Mouse (Mus musculus) limb, embryonic 15.5 days (tissue): ENCODE results near the gene Tdrd6. TPM values are rescaled to one million over a fixed set of nuclear protein-coding genes. Genes with fewer than 3 reads are reported as not detected.

ENCODE experiments used
- ATAC-seq: fragments of 200-750 bp; cut with Nextera tagmentation; 2 replicates; pipeline ENCODE4 v1.8.0; 2017; ENCODE audit warnings: low read depth, moderate TSS enrichment; ENCODE audit not compliant: insufficient number of reproducible peaks, low FRiP score, low TSS enrichment
- H3K27ac ChIP-seq: fragments of 300-500 bp; sonication (generic); 2 replicates; pipeline ENCODE4 v1.5.1; 2015; ENCODE audit warnings: moderate library complexity, mild to moderate bottlenecking, inconsistent platforms
- H3K27me3 ChIP-seq: fragments of 300-500 bp; sonication (generic); 2 replicates; pipeline ENCODE4 v1.6.1; 2015; ENCODE audit warnings: inconsistent platforms
- H3K36me3 ChIP-seq: fragments of 300-500 bp; sonication (generic); 2 replicates; pipeline ENCODE4 v1.6.1; 2015; ENCODE audit warnings: inconsistent platforms
- H3K4me1 ChIP-seq: fragments of 300-500 bp; sonication (generic); 2 replicates; pipeline ENCODE4 v1.6.1; 2015; ENCODE audit warnings: inconsistent platforms
- H3K4me2 ChIP-seq: fragments of 300-500 bp; sonication (generic); 2 replicates; pipeline ENCODE4 v1.6.1; 2015; ENCODE audit warnings: mild to moderate bottlenecking, inconsistent platforms
- H3K4me3 ChIP-seq: fragments of 300-500 bp; sonication (generic); 2 replicates; pipeline ENCODE4 v1.5.1; 2015; ENCODE audit warnings: mild to moderate bottlenecking, inconsistent platforms
- H3K9ac ChIP-seq: fragments of 300-500 bp; sonication (generic); 2 replicates; pipeline ENCODE4 v1.6.1; 2015; ENCODE audit warnings: inconsistent platforms
- H3K9me3 ChIP-seq: fragments of 300-500 bp; sonication (generic); 2 replicates; pipeline ENCODE4 v1.6.1; 2016; ENCODE audit warnings: inconsistent platforms
- WGBS: fragments of 180-500 bp; shearing (Covaris S2); methylation state at CpG from one replicate; pipeline ENCODE4 v1.1.7; 2015; 5-methylcytosine and 5-hydroxymethylcytosine counted together
- polyA plus RNA-seq: library from polyadenylated mRNA; unstranded; fragments of >200 nt; fragmentation: Nextera tagmentation; extraction: Ambion mirVana; gene quantifications from 2 replicates; pipeline ENCODE4 v1.2.1, GENCODE M21; 2015

Tdrd6 gene
- polyA plus RNA-seq: 0.14 TPM in 1 of 2 replicates, not detected in the other

DNA sequence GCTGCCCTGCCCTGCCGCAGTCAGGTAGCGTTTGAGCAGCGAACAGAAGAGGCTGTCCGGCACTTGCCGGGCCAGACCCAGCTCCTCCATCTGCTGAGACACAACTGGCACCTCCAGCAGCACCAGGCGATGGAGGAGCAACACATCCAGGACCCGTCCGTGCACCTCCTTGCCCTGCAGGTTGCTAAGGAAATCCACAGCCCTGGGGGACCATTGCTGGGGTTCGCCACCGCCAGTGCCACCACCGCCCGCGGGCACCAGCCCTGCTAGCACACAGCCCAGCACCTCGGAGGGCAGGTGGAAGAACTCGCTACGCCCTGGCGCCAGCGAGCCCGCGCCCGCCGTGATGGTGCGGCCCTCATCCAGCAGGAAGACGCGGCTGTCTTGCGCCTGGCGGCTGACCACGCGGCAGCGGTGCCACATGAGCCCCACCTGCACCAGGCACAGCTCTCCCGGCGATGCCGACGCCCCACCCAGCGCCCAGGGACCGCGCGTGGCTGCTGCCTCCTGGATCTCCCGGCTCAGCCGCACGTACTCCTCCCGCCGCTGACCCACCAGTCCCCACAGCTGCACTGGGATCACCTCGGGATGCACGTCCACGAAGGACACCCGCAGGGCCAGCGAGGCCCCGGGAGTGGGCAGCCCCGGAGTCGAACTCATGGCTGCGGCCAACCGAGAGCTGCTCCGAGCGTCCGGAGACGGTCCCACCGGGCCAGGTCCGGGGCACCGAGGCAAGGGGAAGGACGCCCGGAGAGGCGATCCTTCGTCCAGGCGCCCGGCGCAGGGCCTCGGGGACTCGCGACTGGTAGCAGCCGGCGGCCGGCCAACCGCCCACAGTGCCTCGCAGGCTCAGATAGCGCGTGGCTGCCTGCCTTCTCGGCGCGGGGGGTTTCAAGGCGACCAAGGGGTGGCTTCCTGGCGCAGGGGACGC is at the start of gene Tdrd6:
TSS of gene Tdrd6 (minus strand) at position 804 of the 931 bp plus-strand sequence.
- WGBS: 4% methylated on average over 83 of the region's 83 CpGs
- no peak within 1 kb of the TSS for H3K27ac ChIP-seq
- peaks cover 34% of the 10 kb centered on the region for H3K27me3 ChIP-seq
- peaks cover 14% of the 10 kb centered on the region for H3K4me1 ChIP-seq
- ATAC-seq: no peak
- no peaks in the 10 kb centered on the region for H3K9me3 ChIP-seq
- peak within 1 kb of the TSS; percentile 28 for H3K9ac ChIP-seq
- no peaks in the 10 kb centered on the region for H3K36me3 ChIP-seq
- H3K4me2 ChIP-seq: peak within 1 kb of the TSS; percentile 84
- H3K4me3 ChIP-seq: peak within 1 kb of the TSS; percentile 40

DNA sequence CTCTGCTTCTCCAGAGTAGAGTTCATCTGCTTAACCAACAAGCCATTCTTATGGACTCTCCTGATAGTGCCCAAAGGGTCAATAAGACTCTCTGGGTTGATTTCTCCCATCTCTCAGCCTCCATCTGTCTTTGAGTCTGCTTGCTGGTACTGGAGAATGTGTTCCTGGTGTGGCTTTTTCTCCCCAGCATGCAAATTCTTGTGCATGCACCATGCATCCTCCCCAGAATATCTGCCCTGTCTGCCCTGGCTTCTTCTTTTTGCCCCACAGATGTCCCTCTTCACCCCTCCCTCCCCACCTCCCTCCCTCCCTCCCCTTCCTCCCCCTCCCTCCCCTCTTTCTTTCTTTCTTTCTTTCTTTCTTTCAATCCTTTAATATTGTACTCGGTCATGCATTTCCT is 47.2 kb upstream of the Tdrd6 start:
- no peak for ATAC-seq
- Histone ChIP-seq H3K9me3 (no peaks in the 10 kb centered on the region), H3K4me3 (no peak overlapping the region), H3K27ac (no peak overlapping the region), H3K4me2 (no peak overlapping the region), H3K9ac (no peak overlapping the region), H3K36me3 (peaks cover 4% of the 10 kb centered on the region; the same call in 1 of the 2 replicates), H3K4me1 (no peaks in the 10 kb centered on the region), H3K27me3 (no peaks in the 10 kb centered on the region)
- WGBS: 41% methylated on average over 1 of the region's 1 CpGs

DNA sequence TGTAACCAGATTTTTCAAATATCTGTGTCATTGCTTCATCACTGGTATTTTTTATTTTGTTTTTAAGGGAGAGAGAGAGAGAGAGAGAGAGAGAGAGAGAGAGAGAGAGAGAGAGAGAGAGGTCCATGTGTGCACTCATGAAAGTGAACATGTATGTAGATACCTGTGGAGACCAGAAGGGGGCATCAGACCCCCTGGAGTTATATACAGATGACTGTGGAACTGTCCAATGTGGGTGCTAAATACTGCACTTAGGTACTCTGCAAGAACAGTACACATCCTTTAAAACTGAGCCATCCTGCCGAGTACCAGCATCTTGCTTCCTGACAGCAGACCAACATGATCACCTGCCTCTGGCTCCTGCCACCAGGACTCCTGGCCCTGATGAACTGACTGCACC is 46.1 kb upstream of the Tdrd6 start:
- Histone ChIP-seq H3K4me1 (no peaks in the 10 kb centered on the region), H3K36me3 (peaks cover 4% of the 10 kb centered on the region; the same call in 1 of the 2 replicates), H3K9ac (no peak overlapping the region), H3K9me3 (no peaks in the 10 kb centered on the region), H3K4me2 (no peak overlapping the region), H3K4me3 (no peak overlapping the region), H3K27ac (no peak overlapping the region), H3K27me3 (no peaks in the 10 kb centered on the region)
- no peak for ATAC-seq
- 75% methylated on average over 1 of the region's 1 CpGs for WGBS

DNA sequence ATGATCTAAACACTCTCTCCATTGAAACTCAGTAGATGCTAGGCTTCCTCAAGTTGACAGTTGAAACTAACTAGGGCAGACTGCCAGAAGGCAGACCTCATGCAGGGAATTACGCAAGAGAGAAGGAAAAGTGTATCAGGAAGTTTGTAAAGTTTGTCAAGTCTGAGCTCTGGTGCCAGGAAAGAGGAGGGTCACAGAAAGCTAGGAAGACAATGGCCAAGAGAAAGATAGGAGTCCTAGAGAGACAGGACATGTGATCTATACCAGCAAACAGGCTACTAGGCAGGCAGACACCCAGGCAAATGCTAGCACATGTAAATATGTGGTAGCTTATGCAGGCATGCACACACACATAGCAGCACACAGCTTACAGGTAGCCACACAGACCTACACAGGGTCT is 45.1 kb upstream of the Tdrd6 start:
- Histone ChIP-seq H3K9ac (no peak overlapping the region), H3K4me1 (no peaks in the 10 kb centered on the region), H3K9me3 (no peaks in the 10 kb centered on the region), H3K27me3 (no peaks in the 10 kb centered on the region), H3K4me2 (no peak overlapping the region), H3K4me3 (no peak overlapping the region), H3K27ac (no peak overlapping the region), H3K36me3 (no peaks in the 10 kb centered on the region)
- ATAC-seq: no peak
- 60% methylated on average over 1 of the region's 1 CpGs for WGBS

DNA sequence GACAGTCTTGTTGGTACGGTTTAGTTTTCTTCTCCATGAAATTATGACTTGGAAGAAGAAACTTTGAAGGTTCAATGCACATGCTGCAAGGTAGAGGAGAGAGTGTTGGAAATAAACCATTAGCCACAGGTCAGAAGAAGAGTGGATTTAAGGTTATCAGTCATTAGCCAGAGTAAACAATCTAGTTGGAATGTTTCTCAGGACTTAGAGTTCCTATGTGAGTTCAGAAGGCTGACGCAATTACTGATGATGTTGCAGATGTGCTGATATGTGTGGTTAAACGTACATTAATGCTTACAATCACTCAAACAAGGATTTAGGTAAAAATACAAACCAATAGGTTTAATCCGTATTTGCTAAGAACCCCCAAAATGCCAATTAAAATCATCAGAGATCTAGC is 41.8 kb upstream of the Tdrd6 start:
- no peak overlapping the region for H3K27ac ChIP-seq
- H3K4me1 ChIP-seq: peaks cover 8% of the 10 kb centered on the region
- H3K4me2 ChIP-seq: no peak overlapping the region
- no peaks in the 10 kb centered on the region for H3K27me3 ChIP-seq
- H3K36me3 ChIP-seq: no peaks in the 10 kb centered on the region
- H3K4me3 ChIP-seq: no peak overlapping the region
- ATAC-seq: no peak
- no peaks in the 10 kb centered on the region for H3K9me3 ChIP-seq
- H3K9ac ChIP-seq: no peak overlapping the region
- 78% methylated on average over 4 of the region's 4 CpGs for WGBS

DNA sequence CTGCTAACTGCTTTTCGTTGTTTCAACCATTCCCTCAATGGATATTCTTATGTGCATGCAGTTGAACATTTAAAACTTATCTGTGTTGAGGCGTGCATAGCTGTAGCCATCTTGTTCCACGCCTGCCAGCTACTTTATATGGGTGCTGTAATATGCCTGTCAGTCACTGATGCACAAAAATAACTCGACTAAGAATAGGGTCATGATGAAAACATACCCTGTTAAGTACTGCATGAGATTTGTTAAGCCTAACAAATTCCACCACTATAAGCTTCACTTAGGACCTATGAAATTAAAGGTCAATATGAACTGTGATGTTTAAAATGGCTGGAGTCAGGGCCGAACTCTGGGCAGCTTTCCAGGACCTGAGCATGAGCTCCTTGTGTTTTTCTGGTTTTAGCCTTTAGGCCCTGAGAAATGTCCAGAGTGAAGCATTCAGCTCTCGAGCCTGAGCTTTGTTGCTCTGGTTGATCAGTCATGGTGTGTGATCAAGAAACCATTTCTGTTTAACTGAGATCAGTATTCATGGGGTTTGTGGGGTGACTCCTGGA is 39.1 kb upstream of the Tdrd6 start:
- H3K4me2 ChIP-seq: no peak overlapping the region

DNA sequence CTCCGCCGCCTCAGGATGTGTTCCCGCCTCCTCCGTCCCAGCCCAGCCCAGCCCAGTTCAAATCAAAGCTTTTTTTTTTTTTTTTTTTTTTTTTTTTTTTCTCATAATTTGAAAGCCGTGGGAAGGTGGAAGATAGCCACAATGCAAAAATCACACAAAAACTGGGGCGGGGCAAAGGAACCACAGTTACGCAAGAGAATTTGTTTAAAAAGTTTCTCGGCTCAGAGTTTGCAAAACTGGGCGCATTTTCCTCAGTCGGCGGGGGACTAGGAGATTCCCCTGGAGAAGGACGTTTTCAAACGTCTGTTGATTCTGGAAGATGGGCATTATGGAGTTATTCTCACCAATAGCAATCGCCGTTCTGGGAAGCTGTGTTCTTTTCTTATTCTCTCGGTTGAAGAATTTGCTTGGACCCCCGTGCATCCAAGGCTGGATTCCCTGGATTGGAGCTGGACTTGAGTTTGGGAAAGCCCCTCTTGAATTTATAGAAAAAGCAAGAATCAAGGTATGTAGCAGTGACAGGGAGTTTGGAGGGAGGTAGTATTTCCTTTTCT is 37.3 kb upstream of the Tdrd6 start, which contains the start of gene Cyp39a1:
TSS of gene Cyp39a1 (plus strand) at position 136 of the 554 bp plus-strand sequence.
- no peaks in the 10 kb centered on the region for H3K9me3 ChIP-seq
- whole genome bisulfite sequencing: under 1% methylated on average over 17 of the region's 17 CpGs
- no peaks in the 10 kb centered on the region for H3K27me3 ChIP-seq
- H3K4me2 ChIP-seq: peak within 1 kb of the TSS; percentile 79
- H3K36me3 ChIP-seq: peaks cover 6% of the 10 kb centered on the region; the same call in 1 of the 2 replicates
- H3K4me3 ChIP-seq: peak within 1 kb of the TSS; percentile 83
- no peak for ATAC-seq
- H3K27ac ChIP-seq: peak within 1 kb of the TSS; percentile 75
- H3K4me1 ChIP-seq: peaks cover 17% of the 10 kb centered on the region
- peak within 1 kb of the TSS; percentile 68 for H3K9ac ChIP-seq

More for the DNA sequence above, 39.1 kb upstream of the Tdrd6 start:
- Histone ChIP-seq H3K9ac (no peak overlapping the region), H3K27me3 (no peaks in the 10 kb centered on the region), H3K36me3 (no peaks in the 10 kb centered on the region), H3K4me3 (no peak overlapping the region), H3K4me1 (peaks cover 17% of the 10 kb centered on the region), H3K27ac (no peak overlapping the region), H3K9me3 (no peaks in the 10 kb centered on the region)
- WGBS: 58% methylated on average over 6 of the region's 6 CpGs
- ATAC-seq: no peak

DNA sequence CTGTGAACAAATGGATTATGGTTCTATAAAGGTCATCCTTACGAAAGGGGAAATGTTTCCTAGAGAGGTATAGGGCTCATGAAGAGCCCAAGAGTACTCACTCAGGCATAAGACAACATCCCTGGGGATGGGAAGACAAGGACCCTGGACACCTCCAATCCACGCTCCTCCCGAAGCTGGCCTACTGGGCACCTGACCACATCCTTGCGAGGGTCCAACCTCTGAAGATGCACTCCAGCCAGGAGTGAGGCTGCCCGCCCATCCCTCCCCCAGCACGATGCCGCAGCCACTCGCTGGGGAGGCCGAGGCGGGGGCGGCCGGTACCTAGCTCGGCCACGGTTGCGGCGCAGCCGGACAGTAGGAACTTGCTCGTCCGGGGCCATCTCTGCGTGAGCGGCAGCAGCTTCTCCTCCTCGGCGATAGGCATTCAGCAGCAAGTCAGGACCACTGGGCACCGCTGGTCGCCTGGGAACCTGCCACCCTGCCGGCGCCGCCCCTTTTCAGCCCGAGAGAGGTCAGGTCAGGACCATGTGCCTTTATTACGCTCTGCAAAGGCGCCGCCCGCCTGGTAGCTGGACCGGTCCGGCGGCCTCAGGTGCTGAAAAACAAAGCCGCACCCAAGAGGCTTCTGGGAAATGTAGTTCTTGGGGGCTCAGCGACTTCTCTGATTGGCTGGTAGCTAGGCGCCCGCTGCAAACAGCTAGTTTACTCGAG is 36.6 kb upstream of the Tdrd6 start, which contains the start of gene Slc25a27:
TSS of gene Slc25a27 (minus strand) at position 639 of the 714 bp plus-strand sequence.
- peak within 1 kb of the TSS; percentile 83 for H3K4me3 ChIP-seq
- H3K36me3 ChIP-seq: peaks cover 8% of the 10 kb centered on the region; the same call in 1 of the 2 replicates
- peaks cover 17% of the 10 kb centered on the region for H3K4me1 ChIP-seq
- H3K27ac ChIP-seq: peak within 1 kb of the TSS; percentile 75
- H3K4me2 ChIP-seq: peak within 1 kb of the TSS; percentile 79
- H3K9me3 ChIP-seq: no peaks in the 10 kb centered on the region
- peak; percentile 97 for ATAC-seq
- H3K27me3 ChIP-seq: no peaks in the 10 kb centered on the region
- under 1% methylated on average over 37 of the region's 41 CpGs for WGBS
- H3K9ac ChIP-seq: peak within 1 kb of the TSS; percentile 68

DNA sequence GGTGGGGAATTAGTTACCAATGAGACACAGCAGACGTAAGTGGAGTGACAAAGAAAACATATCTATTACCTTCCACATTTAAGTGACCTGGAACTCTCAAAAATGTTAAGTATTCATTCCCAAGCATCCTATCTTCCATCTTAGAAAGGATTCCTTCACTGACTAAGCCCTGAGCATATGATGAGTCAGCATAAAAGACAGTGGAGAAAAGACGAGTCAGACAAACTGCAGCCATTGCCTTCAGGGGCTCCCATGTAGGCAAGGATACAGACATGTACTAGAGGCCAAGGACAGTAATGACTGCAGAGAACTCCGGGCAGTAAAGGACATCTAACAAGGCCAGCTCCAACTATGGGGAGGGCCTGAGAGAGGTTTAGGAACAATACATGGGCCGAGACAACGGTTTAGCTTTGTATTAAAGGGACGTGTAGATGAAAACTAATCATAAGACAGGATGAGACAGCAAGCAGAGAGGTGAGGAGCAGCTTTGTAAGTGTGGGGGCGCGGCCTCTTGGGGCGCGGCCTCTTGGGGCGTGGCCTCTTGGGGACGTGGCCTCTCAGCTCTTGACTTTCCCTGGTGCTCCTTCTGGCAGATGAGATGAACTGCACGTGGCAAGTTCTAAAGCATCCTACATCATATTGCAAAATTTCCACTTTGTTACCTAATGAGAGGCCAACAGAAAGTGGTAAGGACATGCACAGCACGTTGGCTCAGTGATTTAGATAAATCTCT is 21.4 kb upstream of the Tdrd6 start:
- Histone ChIP-seq H3K27me3 (no peaks in the 10 kb centered on the region), H3K9ac (no peak overlapping the region), H3K4me2 (no peak overlapping the region), H3K4me3 (no peak overlapping the region), H3K9me3 (no peaks in the 10 kb centered on the region), H3K27ac (no peak overlapping the region), H3K36me3 (peaks cover 32% of the 10 kb centered on the region), H3K4me1 (no peaks in the 10 kb centered on the region)
- WGBS: 69% methylated on average over 14 of the region's 14 CpGs
- no peak for ATAC-seq

DNA sequence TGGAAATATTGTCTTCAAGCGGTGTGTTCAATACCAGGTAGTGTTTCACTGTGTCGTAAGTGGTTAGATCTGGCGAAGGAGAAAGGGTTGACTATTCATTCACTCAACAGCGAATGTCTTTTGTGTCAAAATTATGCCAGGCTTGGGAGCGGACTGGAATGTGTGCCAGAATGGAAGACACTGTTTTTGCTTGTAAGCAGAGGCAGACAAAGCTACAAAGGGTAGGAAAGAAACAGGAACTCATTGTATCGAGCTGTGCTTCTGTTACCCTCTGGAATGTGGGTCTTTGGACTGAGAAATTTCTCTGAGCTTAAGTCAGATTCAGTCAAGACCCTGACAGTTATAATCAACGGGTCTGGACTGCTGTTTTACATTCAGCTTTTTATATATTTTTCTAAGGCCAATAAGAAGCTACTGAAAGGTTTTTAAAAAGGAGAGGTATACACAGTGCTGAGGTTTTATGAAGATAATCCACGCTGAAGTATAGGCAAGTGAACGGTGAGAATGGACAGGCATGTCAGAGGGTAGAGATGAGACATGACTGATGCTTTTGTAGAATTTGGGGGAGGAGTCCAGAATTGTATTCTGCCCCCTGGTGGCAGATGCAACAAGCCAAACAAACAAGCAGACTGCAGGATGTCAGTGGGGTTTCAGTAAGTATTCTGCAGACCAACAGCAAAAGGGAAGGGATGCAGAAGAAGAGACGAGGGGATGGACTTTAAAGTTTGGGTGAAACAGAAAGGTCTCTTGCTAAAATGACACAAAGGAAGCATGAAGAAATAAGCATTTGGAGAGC is 19.7 kb upstream of the Tdrd6 start:
- peaks cover 43% of the 10 kb centered on the region for H3K36me3 ChIP-seq
- H3K4me3 ChIP-seq: no peak overlapping the region
- no peak overlapping the region for H3K9ac ChIP-seq
- no peak for ATAC-seq
- no peaks in the 10 kb centered on the region for H3K9me3 ChIP-seq
- H3K4me2 ChIP-seq: no peak overlapping the region
- no peaks in the 10 kb centered on the region for H3K4me1 ChIP-seq
- WGBS: 90% methylated on average over 10 of the region's 10 CpGs
- no peaks in the 10 kb centered on the region for H3K27me3 ChIP-seq
- H3K27ac ChIP-seq: no peak overlapping the region
